In genomic region chr1:179142177-179142576, GRCm38 (mm10) we compare ENCODE assay signal across 8 mouse cellular contexts.
DNase-seq lines count a peak whose midpoint lies in the region; ATAC-seq and TF ChIP-seq lines count a peak whose summit lies in the region.

No protein-coding gene starts in this region.

- 0 out of 2 replicates have a peak, but pooled peaks have one; percentile 24 for ATAC-seq in heart, embryonic 16.5 days (replicated peaks; ENCODE audit: extremely low read depth, insufficient read depth, low FRiP score)

- no peaks in the 10 kb centered on the region for H3K9me3 ChIP-seq in heart, embryonic 16.5 days (replicated peaks; ENCODE audit: control insufficient read depth, low read length)

- no peak overlapping the region for H3K4me2 ChIP-seq in heart, embryonic 16.5 days (ENCODE audit: low read depth, low read length)

- no peaks in the 10 kb centered on the region for H3K27me3 ChIP-seq in heart, embryonic 16.5 days (ENCODE audit: control insufficient read depth, insufficient read depth, low read length)

- intact Hi-C loops in left cerebral cortex, adult 2 months (cut with DNase I): loop anchor here (1.0 to 5.0 kb wide), 5 partner anchors 90 to 614 kb away; no protein-coding TSS in a partner anchor

- H3K4me3 ChIP-seq in left cerebral cortex, adult 2 months: no peak overlapping the region
- no peak overlapping the region for H3K4me3 ChIP-seq in heart, embryonic 16.5 days (ENCODE audit: low read length)

- peak; percentile 67 for TF ChIP-seq CTCF in left cerebral cortex, adult 2 months (IDR thresholded peaks at IDR 0.05)

- H3K9ac ChIP-seq in heart, embryonic 16.5 days (ENCODE audit: low read length): no peak overlapping the region

- H3K36me3 ChIP-seq in heart, embryonic 16.5 days (ENCODE audit: control insufficient read depth, insufficient read depth): no peaks in the 10 kb centered on the region

- H3K4me1 ChIP-seq in heart, embryonic 16.5 days (ENCODE audit: control insufficient read depth, insufficient read depth, low read length): no peaks in the 10 kb centered on the region; the same call in 1 of the 2 replicates

- WGBS in heart, embryonic 16.5 days: 22% methylated on average over 3 of the region's 3 CpGs

- DNase-seq in left cerebral cortex, adult 2 months (ENCODE audit: extremely low spot score in 1 of 2, low spot score in 2 of 2): peak; percentile 32 to 44
- no peak for DNase-seq in left cerebral cortex, adult 11 months (ENCODE audit: low spot score)
- DNase-seq in R1 (ENCODE audit: low read depth, low spot score): peak; percentile 66
- peak; percentile 83 to 88 for DNase-seq in cerebellum, postnatal 14 days
- peak; percentile 49 to 62 for DNase-seq in kidney, postnatal 25 days
- peak; percentile 60 for DNase-seq in lung, postnatal 36 days
- peak; percentile 50 for DNase-seq in testis, postnatal 10 days (ENCODE audit: low spot score)

- H3K27ac ChIP-seq in left cerebral cortex, adult 2 months: no peak overlapping the region
- no peak overlapping the region for H3K27ac ChIP-seq in heart, embryonic 16.5 days (ENCODE audit: low read length)
